Mouse (Mus musculus) midbrain, embryonic 10.5 days (tissue): ENCODE results near the gene Mfsd4a. TPM values are rescaled to one million over a fixed set of nuclear protein-coding genes. Genes with fewer than 3 reads are reported as not detected.

Source experiments
- DNase-seq: peaks from one replicate; pipeline ENCODE4 v3.0.0-alpha.2; 2017; ENCODE audit warnings: low spot score
- H3K27ac ChIP-seq: fragments of 300-500 bp; sonication (generic); replicated peaks from 2 replicates; pipeline ENCODE4 v1.5.1; 2016; ENCODE audit warnings: mild to moderate bottlenecking
- H3K27me3 ChIP-seq: fragments of 300-500 bp; sonication (generic); 2 replicates; pipeline ENCODE4 v1.6.1; 2016; ENCODE audit warnings: low read depth, mild to moderate bottlenecking; ENCODE audit not compliant: poor library complexity, severe bottlenecking
- H3K36me3 ChIP-seq: fragments of 300-500 bp; sonication (generic); 2 replicates; pipeline ENCODE4 v1.6.1; 2016; ENCODE audit warnings: mild to moderate bottlenecking, moderate library complexity
- H3K4me1 ChIP-seq: fragments of 300-500 bp; sonication (generic); 2 replicates; pipeline ENCODE4 v1.6.1; 2016
- H3K4me3 ChIP-seq: fragments of 300-500 bp; sonication (generic); 2 replicates; pipeline ENCODE4 v1.5.1; 2016; ENCODE audit warnings: mild to moderate bottlenecking, moderate library complexity
- H3K9me3 ChIP-seq: fragments of 300-500 bp; sonication (generic); replicated peaks from 2 replicates; pipeline ENCODE4 v1.6.1; 2016; ENCODE audit warnings: mild to moderate bottlenecking
- WGBS: fragments of 180-500 bp; shearing (Covaris S2); methylation state at CpG from one replicate; pipeline ENCODE4 v1.1.7; 2016; 5-methylcytosine and 5-hydroxymethylcytosine counted together
- polyA plus RNA-seq: library from polyadenylated mRNA; unstranded; fragments of >200 nt; fragmentation: Nextera tagmentation; extraction: Ambion mirVana; gene quantifications from 2 replicates; pipeline ENCODE4 v1.2.1, GENCODE M21; 2016

Mfsd4a gene
- 8.1 and 12.1 TPM in 2 replicates for polyA plus RNA-seq

DNA sequence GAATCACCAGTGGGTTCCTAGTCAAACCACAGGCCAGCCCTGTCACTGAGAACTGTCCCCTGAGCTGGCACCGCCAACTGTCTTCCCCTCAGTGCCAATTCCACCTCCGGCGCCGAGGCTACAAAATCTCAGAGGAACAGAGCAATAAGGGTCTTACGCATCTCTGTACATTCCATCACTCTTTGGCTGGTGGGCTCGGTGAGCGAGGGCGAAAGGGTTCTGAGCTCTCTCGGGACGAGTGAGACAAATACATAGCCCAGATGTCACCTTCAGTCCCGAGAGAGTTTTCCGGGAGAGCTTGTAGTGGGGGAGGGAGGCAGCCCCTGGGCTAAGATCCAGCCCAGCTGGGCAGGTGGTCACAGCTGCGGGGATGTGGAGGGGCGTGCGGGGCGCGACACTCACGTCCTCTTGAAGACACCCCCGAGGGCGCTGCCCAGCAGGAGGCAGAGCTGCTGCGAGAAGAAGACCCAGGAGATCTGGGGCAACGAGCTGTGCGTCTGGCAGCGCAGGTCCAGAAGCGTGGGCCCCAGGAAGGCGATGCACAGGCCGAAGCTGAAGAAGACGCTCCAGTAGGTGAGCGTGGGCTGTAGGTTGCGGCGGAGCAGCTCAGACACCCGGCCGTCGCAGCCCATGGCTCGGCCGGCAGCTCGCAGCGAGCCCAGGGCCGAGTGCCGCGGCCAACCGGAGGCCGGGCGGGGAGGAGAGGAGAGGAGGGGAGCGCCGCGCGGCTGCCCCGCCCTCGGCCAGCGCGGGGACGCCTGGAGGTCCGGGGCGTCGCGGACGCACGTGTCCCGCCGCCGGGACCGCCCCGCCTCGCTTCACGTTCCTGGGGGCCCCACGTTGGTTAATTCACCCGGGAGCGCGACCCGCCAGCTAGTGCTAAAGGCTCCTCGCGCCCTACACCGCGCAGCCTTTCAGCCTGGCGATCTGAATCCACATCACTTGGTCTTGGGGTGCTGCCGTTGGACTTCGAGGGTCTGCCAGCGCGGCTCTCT lies at the start of gene Mfsd4a:
Mfsd4a (minus strand) TSS at position 802 of the 995 bp plus-strand sequence.
- H3K36me3 ChIP-seq, result no peaks in the 10 kb centered on the region
- peak; percentile 59 for DNase-seq
- H3K4me3 ChIP-seq, result peak within 1 kb of the TSS; percentile 63
- H3K4me1 ChIP-seq, result peaks cover 16% of the 10 kb centered on the region
- peak within 1 kb of the TSS; percentile 70 for H3K27ac ChIP-seq
- H3K9me3 ChIP-seq, result no peaks in the 10 kb centered on the region
- H3K27me3 ChIP-seq, result peaks cover 64% of the 10 kb centered on the region
- WGBS, result 3% methylated on average over 80 of the region's 80 CpGs

DNA sequence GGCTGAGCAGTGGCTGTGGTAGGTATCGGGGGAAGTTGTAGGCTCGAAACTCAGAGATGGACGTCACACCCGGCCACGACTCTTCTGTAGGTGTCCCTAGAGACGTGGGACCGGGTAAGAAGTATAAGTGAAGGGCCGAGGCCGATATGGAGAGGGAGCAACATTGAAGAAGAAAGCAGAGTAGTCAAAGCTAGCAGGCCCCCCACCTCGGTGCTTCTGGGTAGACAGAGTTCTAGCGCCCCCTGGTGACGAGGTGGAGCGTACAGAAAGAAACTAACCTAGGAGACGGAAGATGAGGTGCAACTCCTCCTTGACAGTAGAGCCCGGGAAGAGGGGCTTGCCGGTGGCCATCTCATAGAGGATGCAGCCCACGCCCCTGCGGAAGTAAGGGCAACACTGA lies 48.7 kb upstream of the Mfsd4a start:
- WGBS, result 21% methylated on average over 18 of the region's 18 CpGs

DNA sequence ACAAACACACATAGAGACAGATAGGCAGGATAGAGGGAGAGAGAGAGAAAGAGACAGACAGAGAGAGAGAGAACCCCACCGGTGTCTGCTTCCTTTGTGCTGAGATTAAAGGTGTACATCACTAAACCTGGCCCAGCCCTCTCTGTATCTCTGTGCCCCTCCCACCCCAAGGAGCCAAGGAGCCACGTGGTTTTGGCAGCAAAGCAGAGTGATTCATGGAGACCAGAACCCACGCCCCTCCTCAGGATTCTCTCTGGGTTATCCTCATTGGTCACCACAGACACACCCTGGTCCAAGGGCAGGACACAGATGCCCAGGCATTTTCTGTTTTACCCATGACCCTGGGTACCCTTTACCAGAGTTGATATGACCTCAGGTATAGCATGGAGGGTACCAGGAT lies 45.2 kb upstream of the Mfsd4a start:
- H3K36me3 ChIP-seq, result no peaks in the 10 kb centered on the region
- no peak overlapping the region for H3K4me3 ChIP-seq
- H3K9me3 ChIP-seq, result no peaks in the 10 kb centered on the region
- peaks cover 7% of the 10 kb centered on the region for H3K4me1 ChIP-seq
- H3K27ac ChIP-seq, result no peak overlapping the region
- DNase-seq, result no peak
- H3K27me3 ChIP-seq, result no peaks in the 10 kb centered on the region
- WGBS, result 57% methylated on average over 3 of the region's 3 CpGs

More for the DNA sequence above, 48.7 kb upstream of the Mfsd4a start:
- Histone ChIP-seq H3K4me3 (peak overlapping the region; percentile 30; the same call in 1 of the 2 replicates), H3K27me3 (no peaks in the 10 kb centered on the region), H3K4me1 (peaks cover 7% of the 10 kb centered on the region), H3K27ac (no peak overlapping the region), H3K36me3 (no peaks in the 10 kb centered on the region), H3K9me3 (no peaks in the 10 kb centered on the region)
- peak; percentile 76 for DNase-seq

DNA sequence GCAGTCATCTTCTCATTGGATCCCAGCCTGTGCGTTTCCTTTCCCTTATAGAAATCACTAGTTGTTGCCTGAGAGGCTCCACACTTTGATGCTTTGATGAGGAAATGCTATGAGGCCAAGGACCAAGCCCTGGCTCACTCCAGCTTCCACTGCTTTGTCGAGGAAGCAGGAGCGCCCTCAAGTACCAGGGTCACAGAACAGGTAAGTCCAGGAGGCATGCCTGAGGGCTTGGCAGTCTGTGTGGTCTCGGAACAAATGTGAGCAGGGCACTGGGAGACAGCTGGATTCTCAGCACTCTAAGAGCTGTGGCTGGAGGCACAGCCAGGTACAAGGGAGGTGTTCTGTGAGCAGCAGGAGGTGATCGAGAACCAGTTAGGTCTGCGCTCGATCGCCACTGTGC lies 44.6 kb upstream of the Mfsd4a start:
- Histone ChIP-seq H3K36me3 (no peaks in the 10 kb centered on the region), H3K27me3 (no peaks in the 10 kb centered on the region), H3K4me1 (peaks cover 7% of the 10 kb centered on the region), H3K4me3 (no peak overlapping the region), H3K9me3 (no peaks in the 10 kb centered on the region), H3K27ac (no peak overlapping the region)
- WGBS, result 84% methylated on average over 8 of the region's 8 CpGs
- DNase-seq, result no peak

DNA sequence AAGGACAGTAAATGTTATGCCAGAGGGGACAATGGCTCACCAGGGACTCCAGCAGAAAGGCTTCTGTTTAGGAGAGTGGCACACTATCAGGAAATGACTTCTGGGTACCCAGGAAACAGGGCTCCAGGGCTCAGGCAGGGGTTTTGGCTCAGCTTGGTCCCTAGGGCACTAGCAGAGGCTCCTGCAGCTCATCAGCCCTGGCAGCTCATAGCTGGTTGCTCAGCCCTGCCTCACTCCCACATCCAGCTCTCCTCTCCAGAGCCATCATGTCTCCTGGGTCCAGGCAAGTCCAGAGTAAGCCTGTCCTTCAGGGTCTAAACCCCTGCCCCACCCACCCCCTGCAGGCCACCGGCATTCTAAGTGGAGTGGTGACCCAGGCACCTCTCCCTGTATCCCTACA lies 43.5 kb upstream of the Mfsd4a start:
- Histone ChIP-seq H3K36me3 (no peaks in the 10 kb centered on the region), H3K4me3 (no peak overlapping the region), H3K4me1 (peaks cover 2% of the 10 kb centered on the region), H3K9me3 (no peaks in the 10 kb centered on the region), H3K27ac (no peak overlapping the region), H3K27me3 (no peaks in the 10 kb centered on the region)
- WGBS, result 64% methylated on average over 1 of the region's 1 CpGs
- DNase-seq, result no peak

DNA sequence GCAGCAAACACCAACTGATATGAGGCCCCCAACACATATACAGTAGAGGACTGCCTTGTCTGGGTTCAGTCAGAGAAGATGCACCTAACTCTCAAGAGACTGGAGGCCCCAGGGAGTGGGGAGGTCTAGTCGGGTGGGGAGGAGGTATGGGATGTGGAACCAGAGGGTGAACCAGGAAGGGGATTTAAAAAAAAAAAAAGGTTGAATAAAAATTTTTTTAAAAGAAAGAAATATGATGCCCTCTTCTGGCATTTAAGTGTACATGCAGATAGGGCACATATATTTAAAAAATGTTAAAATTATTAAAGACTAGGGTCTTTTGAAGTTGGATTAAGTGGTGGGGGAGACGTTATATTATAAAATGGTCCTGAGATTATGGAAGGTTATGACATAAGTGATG lies 41.5 kb upstream of the Mfsd4a start:
- no peaks in the 10 kb centered on the region for H3K9me3 ChIP-seq
- no peak for DNase-seq
- WGBS, result 75% methylated on average over 2 of the region's 2 CpGs
- no peak overlapping the region for H3K27ac ChIP-seq
- H3K36me3 ChIP-seq, result no peaks in the 10 kb centered on the region
- no peaks in the 10 kb centered on the region for H3K4me1 ChIP-seq
- H3K4me3 ChIP-seq, result no peak overlapping the region
- H3K27me3 ChIP-seq, result no peaks in the 10 kb centered on the region

DNA sequence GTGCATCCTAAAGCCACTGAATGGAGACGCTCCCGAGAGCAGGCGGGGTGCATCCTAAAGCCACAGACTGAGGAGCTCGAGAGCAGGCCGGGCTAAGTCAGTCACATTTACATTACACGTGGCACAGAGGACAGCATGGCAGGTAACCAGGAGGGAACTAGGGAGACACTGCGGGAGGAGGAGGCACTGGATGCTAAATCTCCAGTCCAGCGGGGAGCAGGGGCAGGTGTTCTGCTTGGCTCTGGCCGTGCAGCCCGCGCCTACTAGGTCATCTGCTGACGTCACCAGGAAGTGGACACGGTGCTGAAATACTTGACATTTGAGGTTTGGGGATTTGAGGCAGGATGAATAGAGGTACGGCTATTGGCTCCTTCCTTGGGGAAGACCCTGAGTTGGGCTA lies 36.5 kb upstream of the Mfsd4a start:
- WGBS, result 64% methylated on average over 14 of the region's 14 CpGs

DNA sequence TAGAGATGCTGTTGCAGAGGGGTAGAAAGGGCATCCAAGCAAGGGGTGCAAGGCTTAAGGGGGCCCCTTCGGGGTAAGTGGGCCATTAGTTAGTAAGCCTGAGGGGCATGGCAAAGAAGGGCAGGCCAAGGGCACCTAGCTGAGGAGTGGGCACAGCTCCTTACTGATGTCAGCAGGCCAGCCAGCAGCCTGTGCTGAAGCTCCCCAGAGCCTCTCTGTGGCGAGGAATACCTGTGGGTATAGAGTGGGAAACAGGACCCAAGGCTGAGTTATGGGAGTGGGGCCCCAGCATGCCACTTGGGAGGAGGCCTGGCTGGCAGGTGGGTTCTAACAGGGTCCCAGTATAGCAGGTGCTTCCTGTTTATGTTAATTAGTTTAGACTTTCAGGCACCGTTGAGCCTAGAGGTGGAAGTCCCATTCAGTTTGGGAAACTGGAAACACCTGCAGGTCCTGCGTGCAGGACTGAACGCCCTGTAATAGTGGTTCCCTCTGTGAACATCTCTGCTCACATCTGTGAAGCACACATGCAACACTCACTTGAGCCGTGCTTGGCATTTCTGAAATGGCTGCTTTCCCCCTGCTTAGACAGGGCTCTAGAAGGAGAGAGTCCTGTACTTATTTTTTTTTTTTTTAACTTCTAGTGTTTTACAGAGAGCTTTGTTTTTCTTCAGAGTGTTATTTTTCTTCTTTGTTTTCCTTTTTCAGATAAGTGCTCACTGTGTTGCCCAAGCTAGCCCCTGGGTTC lies 34.3 kb upstream of the Mfsd4a start:
- no peaks in the 10 kb centered on the region for H3K36me3 ChIP-seq
- no peak for DNase-seq
- WGBS, result 81% methylated on average over 6 of the region's 6 CpGs
- no peak overlapping the region for H3K4me3 ChIP-seq
- H3K27ac ChIP-seq, result no peak overlapping the region
- H3K27me3 ChIP-seq, result no peaks in the 10 kb centered on the region
- H3K4me1 ChIP-seq, result 0 out of 2 replicates have a peak, but pooled peaks cover 2% of the 10 kb centered on the region
- no peaks in the 10 kb centered on the region for H3K9me3 ChIP-seq

More for the DNA sequence above, 36.5 kb upstream of the Mfsd4a start:
- no peaks in the 10 kb centered on the region for H3K9me3 ChIP-seq
- no peaks in the 10 kb centered on the region for H3K27me3 ChIP-seq
- H3K27ac ChIP-seq, result no peak overlapping the region
- H3K36me3 ChIP-seq, result no peaks in the 10 kb centered on the region
- no peak overlapping the region for H3K4me3 ChIP-seq
- H3K4me1 ChIP-seq, result 0 out of 2 replicates have a peak, but pooled peaks cover 2% of the 10 kb centered on the region
- DNase-seq, result no peak

DNA sequence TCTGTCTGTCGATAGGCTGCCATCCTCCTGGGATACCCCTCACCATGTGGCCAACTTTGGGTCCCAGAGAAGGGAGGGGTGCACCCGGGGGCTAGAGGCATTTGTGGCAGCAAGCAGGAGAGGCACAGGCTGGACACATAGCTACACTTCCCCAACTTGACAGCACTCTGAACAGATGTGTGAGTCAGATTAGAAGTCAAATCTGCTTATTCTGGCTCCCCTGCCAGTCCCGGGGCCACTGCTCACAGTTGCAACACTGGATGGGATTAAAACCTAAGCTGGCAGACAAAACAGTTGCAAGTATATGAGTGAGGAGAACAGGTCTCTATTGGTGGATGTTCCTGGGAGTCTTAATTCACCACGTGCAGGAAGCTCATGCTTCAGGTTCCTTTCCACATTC lies 31.9 kb upstream of the Mfsd4a start:
- Histone ChIP-seq H3K9me3 (no peaks in the 10 kb centered on the region), H3K4me1 (0 out of 2 replicates have a peak, but pooled peaks cover 2% of the 10 kb centered on the region), H3K36me3 (no peaks in the 10 kb centered on the region), H3K4me3 (no peak overlapping the region), H3K27me3 (no peaks in the 10 kb centered on the region), H3K27ac (no peak overlapping the region)
- 82% methylated on average over 4 of the region's 4 CpGs for WGBS
- DNase-seq, result no peak

DNA sequence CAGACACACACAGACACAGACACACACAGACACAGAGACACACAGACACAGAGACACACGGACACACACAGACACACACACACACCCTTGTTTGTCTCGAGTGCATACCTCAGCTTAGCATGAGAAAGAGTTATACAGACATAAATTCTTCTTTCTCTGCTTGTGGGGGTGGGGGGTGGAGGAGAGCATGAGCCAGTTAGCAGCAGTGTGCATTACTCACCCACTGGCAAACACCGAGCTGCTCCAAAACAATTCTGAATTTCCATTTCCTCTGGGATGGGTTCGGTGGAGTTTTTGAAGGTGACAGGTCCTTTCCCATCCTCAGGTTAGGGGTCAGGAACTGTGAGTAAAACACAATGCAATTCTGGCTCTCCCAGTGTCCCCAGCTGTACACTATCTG lies 31.2 kb upstream of the Mfsd4a start:
- no peaks in the 10 kb centered on the region for H3K9me3 ChIP-seq
- H3K27ac ChIP-seq, result no peak overlapping the region
- 87% methylated on average over 4 of the region's 4 CpGs for WGBS
- H3K36me3 ChIP-seq, result no peaks in the 10 kb centered on the region
- 0 out of 2 replicates have a peak, but pooled peaks cover 2% of the 10 kb centered on the region for H3K4me1 ChIP-seq
- DNase-seq, result no peak
- H3K4me3 ChIP-seq, result no peak overlapping the region
- H3K27me3 ChIP-seq, result no peaks in the 10 kb centered on the region

DNA sequence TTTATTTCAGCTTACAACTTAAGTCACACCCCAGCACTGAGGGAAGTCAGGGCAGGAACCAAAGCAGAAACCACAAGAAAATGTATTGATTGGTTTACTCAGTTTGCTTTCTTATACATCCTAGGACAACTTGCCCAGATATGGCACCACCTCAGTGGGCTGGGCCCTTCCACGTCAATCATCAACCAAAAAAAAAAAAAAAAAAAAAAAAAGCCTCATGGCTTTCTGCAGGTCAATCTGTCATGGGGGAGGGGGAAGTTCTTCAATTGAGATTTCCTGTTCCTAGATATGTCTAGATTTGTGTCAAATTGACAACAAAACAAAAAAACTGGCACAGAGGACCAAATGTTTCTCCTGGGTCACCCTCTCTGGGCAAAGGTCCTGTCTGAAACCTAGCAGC lies 30.2 kb upstream of the Mfsd4a start:
- no peaks in the 10 kb centered on the region for H3K27me3 ChIP-seq
- H3K27ac ChIP-seq, result no peak overlapping the region
- no peaks in the 10 kb centered on the region for H3K36me3 ChIP-seq
- 0 out of 2 replicates have a peak, but pooled peaks cover 2% of the 10 kb centered on the region for H3K4me1 ChIP-seq
- 67% methylated on average over 1 of the region's 1 CpGs for WGBS
- no peak overlapping the region for H3K4me3 ChIP-seq
- no peak for DNase-seq
- no peaks in the 10 kb centered on the region for H3K9me3 ChIP-seq

DNA sequence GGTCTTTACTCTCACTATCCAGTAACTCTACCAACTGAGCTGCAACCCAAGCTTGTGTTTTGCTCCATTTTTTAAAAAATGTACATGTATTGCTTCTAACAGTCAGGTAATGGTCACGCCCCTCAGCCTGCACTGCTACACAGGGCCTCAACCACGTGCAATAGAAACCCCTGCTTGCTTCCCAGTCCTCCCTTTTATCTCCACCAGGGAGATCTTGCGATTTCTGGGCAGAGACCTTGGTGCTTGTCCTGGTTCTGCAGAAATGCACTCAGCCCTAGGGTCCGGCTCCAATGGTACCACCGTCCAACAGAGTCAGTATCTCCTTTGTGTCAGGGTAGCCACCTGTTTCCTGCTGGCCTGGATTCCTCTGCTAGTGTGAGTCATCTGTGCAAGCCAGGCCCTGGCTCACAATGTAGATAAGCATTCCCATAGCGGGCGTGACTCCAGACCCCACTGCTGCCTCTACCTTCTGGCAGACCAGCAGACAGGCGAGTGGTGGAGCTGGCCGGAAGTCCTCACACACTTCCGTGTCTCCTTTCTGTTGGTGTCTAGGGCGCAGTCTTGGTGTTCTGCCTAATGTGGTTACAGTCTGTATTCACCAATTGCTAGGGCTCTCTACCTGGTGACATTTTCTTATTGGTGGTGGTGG lies 27.6 kb upstream of the Mfsd4a start:
- H3K27ac ChIP-seq, result no peak overlapping the region
- H3K36me3 ChIP-seq, result no peaks in the 10 kb centered on the region
- DNase-seq, result no peak
- no peaks in the 10 kb centered on the region for H3K9me3 ChIP-seq
- 84% methylated on average over 11 of the region's 11 CpGs for WGBS
- no peaks in the 10 kb centered on the region for H3K27me3 ChIP-seq
- 0 out of 2 replicates have a peak, but pooled peaks cover 3% of the 10 kb centered on the region for H3K4me1 ChIP-seq
- H3K4me3 ChIP-seq, result no peak overlapping the region
